Mouse (Mus musculus) leukemia stem cell, adult 10-12 weeks (primary cell): ENCODE measurements around the gene Abi3bp. TPM values are rescaled to one million over a fixed set of nuclear protein-coding genes. Genes with fewer than 3 reads are reported as not detected.

ENCODE experiments used
- polyA plus RNA-seq: library from polyadenylated mRNA; stranded (reverse); fragments of >175 nt; gene quantifications from 2 replicates; pipeline ENCODE4 v1.2.3, GENCODE M21; 2012; ENCODE audit warnings: low replicate concordance

Gene Abi3bp
- 0.09 TPM in 1 of 2 replicates, not detected in the other for polyA plus RNA-seq

DNA sequence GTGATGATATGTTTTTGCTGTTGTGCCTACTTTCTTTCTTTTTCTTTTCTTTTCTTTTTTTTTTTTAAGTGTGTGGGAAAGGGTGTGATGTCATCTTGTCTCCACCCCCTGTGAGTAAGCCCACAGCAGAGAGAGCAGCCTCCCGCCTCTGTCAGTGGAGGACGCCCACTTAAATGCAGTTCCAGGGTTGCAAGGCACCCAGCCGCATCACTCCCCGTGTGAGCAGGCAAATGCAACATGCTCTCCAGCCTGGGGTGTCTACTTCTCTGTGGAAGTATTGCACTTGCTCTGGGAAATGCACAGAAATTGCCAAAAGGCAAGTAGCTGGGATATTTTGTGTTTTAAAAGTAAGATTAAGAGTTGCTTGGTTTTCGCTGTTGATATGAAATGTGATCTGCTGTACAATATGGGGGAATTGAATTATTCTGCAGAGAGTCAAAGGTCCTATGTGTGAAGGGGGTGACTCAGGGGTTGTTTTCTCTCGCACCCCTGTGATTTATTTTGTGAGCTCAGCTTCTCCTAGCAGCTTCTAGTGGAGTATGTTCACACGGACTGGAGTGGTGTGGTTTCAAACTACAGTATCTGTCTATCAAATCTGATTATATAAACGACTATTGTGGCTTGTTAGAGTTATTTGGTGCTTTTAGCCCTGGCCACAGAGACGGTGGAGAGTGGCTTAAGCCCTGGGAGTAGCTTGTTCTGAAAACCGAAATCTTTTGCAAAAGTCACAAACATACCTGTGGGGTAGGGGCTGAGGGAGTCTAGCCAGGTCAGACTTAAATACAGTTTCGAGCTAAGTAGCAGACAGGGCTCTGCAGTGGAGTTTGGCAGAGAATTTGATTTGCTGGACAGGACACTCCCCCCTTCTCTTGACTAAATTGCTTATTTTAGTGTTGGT is at the start of gene Abi3bp:
Gene Abi3bp, plus strand, starts transcription at position 202 of the 898 bp plus-strand sequence.

DNA sequence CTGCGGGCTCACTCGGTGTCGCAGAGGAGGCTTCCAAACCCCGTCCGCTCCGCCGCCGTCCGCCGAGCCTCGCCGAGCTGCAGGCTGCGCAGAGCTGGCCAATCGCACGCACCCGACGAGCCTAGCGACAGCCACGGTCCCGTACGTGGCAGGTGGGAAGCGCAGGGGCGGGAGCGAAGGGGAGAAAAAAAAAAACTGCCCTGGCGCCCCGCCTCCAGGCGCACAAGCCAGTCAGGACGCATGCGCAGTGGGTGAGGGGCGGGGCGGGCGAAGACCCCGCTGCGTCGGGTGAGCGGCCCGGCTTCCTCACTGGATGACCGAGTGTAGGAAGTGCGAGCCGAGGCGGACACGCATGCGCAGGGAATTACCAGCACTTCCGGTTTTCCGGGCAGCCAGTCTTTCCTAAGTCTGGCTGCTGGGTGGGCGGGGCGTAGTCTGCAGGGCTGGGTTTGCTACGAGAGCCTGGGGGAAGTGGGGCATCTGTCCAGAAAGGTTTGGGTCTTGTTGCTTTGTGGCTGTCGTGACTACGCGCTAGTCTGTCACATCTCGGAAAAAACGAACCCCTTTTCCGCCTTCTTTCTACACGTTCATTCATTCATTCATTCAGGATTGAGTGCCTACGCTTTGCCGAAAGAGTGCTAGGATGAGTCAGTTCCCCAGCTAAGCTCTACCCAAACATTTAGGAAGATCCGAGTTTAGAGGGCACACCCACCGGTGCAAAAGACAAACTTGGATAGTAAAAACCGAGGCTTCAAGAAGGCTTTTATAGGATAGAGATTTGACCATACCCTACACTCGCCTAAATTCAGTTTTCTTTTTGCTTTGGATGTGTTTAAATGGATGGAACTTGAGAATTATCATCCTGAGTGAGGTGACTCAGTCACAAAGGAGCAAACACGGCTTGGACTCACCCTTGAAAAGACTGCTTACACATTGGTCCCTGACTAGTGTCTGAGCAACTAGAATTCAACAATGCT is 239.8 kb downstream of the Abi3bp start, which contains the start of gene Tfg:
Gene Tfg, minus strand, starts transcription at position 227 of the 977 bp plus-strand sequence.

Other genes starting within 250 kb of the Abi3bp start
- gene Tfg, start 239.6 kb downstream of the Abi3bp start, polyA plus RNA-seq = 15.8 and 19.0 TPM in 2 replicates